Mouse (Mus musculus) effector memory CD4-positive, alpha-beta T cell, adult 7 months (primary cell): ENCODE results near the gene Bmp7. TPM values are rescaled to one million over a fixed set of nuclear protein-coding genes. Genes with fewer than 3 reads are reported as not detected.

ENCODE experiments used
- polyA plus RNA-seq: library from polyadenylated mRNA; unstranded; fragments of 100-300 nt; shearing (Covaris generic); gene quantifications from one replicate; pipeline ENCODE4 v1.2.1, GENCODE M21; 2017

Gene Bmp7
- 4.8 TPM for polyA plus RNA-seq

DNA sequence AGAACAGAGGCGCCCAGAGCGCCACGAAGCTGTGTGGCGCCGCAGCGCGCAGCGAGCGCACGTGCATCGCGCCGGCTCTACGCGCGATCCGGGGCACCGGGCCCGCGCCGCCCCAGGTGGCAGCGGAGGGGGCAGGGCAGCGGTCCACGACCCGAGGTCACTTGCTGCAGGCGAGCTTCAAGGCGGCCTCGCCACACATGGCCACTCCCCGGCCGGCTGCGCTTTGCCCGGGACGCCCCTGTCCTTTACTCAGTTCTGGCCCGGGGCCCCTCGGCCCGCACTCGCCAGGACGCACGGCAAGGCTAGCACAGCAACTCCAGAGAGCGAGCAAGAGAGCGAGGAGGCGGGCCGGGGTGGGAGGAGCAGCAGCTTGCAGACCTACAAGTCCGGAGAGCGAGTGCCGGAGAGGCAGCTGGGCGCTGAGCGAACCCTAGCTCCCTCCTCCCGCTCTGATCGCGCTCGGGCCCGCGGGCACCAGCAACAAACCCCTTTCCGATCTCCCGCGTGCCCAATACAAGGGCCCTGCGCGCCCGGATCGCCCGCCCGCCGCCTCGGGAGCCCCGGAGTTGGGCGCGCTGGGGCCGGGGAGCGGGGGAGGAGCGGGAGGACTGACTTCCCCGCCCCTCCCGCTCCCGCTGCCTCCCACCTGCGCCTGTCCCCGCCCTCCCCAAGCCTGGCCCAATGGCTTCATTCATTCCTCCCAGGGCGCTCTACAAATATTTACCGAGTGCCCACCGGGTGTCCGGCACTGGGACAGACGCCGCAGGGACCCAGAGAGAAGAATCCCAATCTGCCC lies at the start of gene Bmp7:
Gene Bmp7, minus strand, starts transcription at position 319 of the 796 bp plus-strand sequence.

DNA sequence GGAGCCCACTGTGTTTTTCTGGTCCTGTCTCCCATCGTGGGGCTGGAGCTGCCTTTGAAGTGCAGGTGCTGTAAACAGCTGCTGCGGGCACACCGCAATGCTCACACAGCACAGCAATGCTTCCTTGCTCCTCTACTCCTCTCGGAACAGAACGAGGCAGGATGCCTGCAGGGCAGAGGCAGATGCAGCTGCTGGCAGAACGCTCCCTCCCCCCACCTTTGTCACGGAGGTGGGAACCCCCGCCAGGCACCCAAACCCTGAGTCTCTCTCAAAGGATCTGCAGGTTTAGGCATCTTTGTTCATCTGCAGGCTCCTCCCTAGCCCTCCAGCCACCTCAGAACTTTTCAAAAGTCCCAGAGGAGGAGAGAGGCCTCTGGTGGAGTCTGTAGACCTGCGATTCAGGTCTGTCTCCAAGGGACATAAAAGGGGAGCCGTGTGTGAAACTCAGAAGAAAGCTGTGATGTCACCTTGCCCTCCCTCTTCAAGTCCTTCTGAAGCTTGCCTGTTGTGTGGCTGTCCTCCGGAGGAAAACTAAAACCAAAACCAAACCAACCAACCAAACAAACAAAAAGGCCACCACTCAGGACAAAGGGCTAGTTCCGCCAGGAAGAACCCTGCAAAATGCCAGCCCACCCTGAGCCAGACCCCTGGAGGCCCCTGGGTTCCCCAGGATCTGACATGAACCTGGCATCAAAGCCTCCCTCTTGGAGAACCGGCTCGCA lies 37.4 kb upstream of the Bmp7 start, which contains the start of gene Spo11:
Gene Spo11, plus strand, starts transcription at position 292 of the 722 bp plus-strand sequence.

Other genes with a start within 250 kb of the Bmp7 start
- 5.2 TPM for gene Spo11, start 37.4 kb upstream of the Bmp7 start, polyA plus RNA-seq
- 76.9 TPM for gene Rae1, start 59.8 kb upstream of the Bmp7 start, polyA plus RNA-seq
- 12.8 TPM for gene Rbm38, start 80.2 kb upstream of the Bmp7 start, polyA plus RNA-seq
- gene Ctcfl, start 179.2 kb upstream of the Bmp7 start, polyA plus RNA-seq: 0.16 TPM
- 0.38 TPM for gene Pck1, start 212.7 kb upstream of the Bmp7 start, polyA plus RNA-seq